Mouse (Mus musculus): ENCODE measurements at regions not wholly inside any gene's neighbourhood (a gene's known extent, or its start where the extent isn't known, plus 50 kb on each side); places are given as distances from the start of the nearest gene placed in this dataset.
A peak's percentile ranks its signal among the peaks of the same experiment; 100 is the strongest.

DNA sequence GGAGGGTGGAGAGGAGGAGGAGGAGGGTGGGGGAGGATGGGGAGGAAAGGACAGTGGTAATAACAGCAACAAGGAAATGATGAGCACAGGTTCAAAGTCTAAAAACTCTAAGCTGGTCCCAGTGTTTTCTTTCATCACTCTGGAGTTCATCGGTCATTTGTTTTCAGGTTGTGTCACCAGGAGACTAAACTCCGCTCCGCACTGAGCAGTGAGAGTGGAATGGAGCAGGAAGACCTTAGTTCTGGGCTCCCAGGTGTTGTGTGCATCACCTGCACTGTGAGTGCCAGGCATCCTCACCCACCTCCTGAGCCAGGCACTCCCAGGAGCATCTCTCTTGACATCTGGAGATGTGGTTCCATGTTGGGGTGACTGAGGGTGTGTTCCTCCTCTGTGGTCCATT lies 241.3 kb upstream of the 1700056E22Rik start:
- TF ChIP-seq CTCF (IDR thresholded peaks at IDR 0.05; ENCODE audit: borderline replicate concordance, insufficient read depth, low read length) (no peak), POLR2A (IDR thresholded peaks at IDR 0.05; ENCODE audit: low read depth, low read length) (no peak)
- Histone ChIP-seq H3K4me1 (ENCODE audit: control insufficient read depth, insufficient read depth, low read length) (no peaks in the 10 kb centered on the region), H3K4me3 (ENCODE audit: insufficient read depth, low read length) (no peak overlapping the region), H3K27ac (ENCODE audit: insufficient read depth, low read length) (no peak overlapping the region)

DNA sequence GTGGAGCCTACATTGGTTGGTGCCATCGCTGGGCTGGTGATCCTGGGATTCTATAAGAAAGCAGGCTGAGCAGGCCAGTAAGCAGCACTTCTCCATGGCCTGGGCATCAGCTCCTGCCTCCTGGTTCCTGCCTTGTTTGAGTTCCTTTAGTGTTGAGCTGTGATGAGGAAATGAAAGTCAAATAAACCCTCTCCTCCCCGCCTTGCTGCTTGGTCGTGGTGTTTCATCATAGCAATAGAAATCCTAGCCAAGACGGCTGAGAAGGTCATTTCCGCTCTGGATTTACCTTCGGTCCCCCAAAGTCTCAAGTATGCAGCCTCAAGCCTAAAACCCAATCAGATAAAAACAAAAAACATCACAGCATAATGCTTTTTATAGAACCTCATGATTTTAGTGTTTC lies 240.6 kb upstream of the 1700056E22Rik start:
- no peaks in the 10 kb centered on the region for H3K4me1 ChIP-seq (ENCODE audit: control insufficient read depth, insufficient read depth, low read length)
- no peak overlapping the region for H3K27ac ChIP-seq (ENCODE audit: insufficient read depth, low read length)
- TF ChIP-seq POLR2A (IDR thresholded peaks at IDR 0.05; ENCODE audit: low read depth, low read length) (no peak), CTCF (IDR thresholded peaks at IDR 0.05; ENCODE audit: borderline replicate concordance, insufficient read depth, low read length) (no peak)
- no peak overlapping the region for H3K4me3 ChIP-seq (ENCODE audit: insufficient read depth, low read length)

DNA sequence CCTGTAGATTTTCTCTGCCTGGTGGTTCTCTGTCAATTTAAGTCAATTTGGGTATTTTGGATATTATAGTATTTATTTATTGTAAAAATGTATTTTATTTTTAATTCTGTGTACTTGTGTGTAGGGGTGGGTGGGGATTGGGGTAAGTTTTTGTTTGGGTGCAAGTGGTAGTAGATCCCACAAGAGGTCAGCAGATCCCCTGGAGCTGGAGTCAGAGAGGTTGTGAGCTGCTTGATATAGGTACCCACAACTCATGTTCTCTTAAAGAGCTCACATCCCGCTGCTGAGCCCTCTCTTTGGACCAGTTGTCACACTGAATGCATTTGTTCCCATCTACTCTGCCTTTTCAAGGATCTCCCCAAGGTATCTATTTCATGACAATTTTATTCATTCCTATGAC lies 239.6 kb upstream of the 1700056E22Rik start:
- no peaks in the 10 kb centered on the region for H3K4me1 ChIP-seq (ENCODE audit: control insufficient read depth, insufficient read depth, low read length)
- no peak overlapping the region for H3K4me3 ChIP-seq (ENCODE audit: insufficient read depth, low read length)

DNA sequence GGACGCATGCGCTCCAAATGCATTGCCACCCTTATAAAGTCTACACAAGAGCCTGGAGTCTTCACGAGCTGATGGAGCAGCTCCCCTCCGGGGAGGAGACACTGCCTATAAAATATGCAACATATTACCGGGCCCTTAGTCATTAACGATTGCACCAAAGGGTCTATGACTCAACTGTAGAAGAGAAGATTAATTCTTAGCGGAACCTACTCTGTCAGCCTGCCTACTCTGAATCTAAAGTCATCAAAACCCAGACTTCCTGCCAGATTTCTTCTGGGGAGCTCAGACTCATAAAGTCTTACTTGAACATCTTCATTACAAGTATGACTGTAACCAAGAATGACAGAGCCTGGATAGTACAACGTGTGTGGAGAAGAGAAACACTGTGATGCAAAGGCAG lies 237.2 kb upstream of the 1700056E22Rik start:
- no peak for TF ChIP-seq POLR2A (IDR thresholded peaks at IDR 0.05; ENCODE audit: low read depth, low read length)

More for the DNA sequence above, 239.6 kb upstream of the 1700056E22Rik start:
- no peak overlapping the region for H3K27ac ChIP-seq (ENCODE audit: insufficient read depth, low read length)
- TF ChIP-seq CTCF (IDR thresholded peaks at IDR 0.05; ENCODE audit: borderline replicate concordance, insufficient read depth, low read length) (no peak), POLR2A (IDR thresholded peaks at IDR 0.05; ENCODE audit: low read depth, low read length) (no peak)

DNA sequence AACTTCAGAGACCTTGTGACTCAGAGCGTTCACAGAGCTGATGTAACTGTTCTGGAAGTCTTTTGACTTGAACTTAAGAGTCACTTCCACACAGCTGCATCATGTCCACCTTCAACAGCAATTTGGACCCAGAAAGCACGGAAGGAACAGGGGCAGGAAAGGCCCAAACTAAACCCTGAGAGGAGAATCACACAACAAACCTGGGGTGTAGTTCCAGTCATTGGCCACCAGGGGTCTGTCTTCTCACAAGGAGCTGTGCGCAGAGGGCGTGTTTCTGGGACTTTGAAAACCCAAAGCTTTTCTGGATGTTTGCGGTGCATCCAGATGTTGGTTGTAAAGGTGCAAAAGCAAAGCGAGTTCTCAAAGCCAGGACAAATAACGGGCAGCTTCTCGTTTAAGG lies 231.9 kb upstream of the 1700056E22Rik start:
- Histone ChIP-seq H3K4me1 (ENCODE audit: control insufficient read depth, insufficient read depth, low read length) (peaks cover 5% of the 10 kb centered on the region; the same call in 1 of the 2 replicates), H3K27ac (ENCODE audit: insufficient read depth, low read length) (no peak overlapping the region), H3K4me3 (ENCODE audit: insufficient read depth, low read length) (no peak overlapping the region)
- TF ChIP-seq POLR2A (IDR thresholded peaks at IDR 0.05; ENCODE audit: low read depth, low read length) (no peak), CTCF (IDR thresholded peaks at IDR 0.05; ENCODE audit: borderline replicate concordance, insufficient read depth, low read length) (peak; percentile 60; the same call in 1 of the 2 replicates)

More for the DNA sequence above, 237.2 kb upstream of the 1700056E22Rik start:
- no peaks in the 10 kb centered on the region for H3K4me1 ChIP-seq (ENCODE audit: control insufficient read depth, insufficient read depth, low read length)
- no peak overlapping the region for H3K4me3 ChIP-seq (ENCODE audit: insufficient read depth, low read length)
- peak overlapping the region; percentile 20; the same call in 1 of the 2 replicates for H3K27ac ChIP-seq (ENCODE audit: insufficient read depth, low read length)

DNA sequence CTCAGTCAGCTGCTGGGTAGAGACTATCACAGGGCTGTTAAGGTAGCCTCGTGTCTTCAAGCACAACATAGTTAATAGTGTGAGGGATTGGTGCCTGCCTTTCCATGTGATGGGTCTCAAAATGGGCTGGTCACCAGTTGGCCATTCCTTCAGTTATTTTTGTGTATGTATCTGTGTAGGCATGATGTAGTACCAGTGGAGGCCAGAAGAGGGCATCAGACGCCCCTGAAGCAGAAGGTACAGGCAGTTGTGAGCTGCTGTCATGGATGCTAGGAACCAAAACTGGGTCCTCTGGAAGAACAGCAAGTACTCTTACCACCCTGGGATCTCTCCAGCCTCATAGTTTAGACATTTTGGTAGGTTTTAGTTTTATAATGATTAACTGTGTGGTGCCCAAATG lies 228.9 kb upstream of the 1700056E22Rik start:
- Histone ChIP-seq H3K27ac (ENCODE audit: insufficient read depth, low read length) (no peak overlapping the region), H3K4me1 (ENCODE audit: control insufficient read depth, insufficient read depth, low read length) (peaks cover 6% of the 10 kb centered on the region; the same call in 1 of the 2 replicates), H3K4me3 (ENCODE audit: insufficient read depth, low read length) (no peak overlapping the region)
- TF ChIP-seq POLR2A (IDR thresholded peaks at IDR 0.05; ENCODE audit: low read depth, low read length) = no peak
- TF ChIP-seq CTCF (IDR thresholded peaks at IDR 0.05; ENCODE audit: borderline replicate concordance, insufficient read depth, low read length) = peak; percentile 30; the same call in 1 of the 2 replicates

DNA sequence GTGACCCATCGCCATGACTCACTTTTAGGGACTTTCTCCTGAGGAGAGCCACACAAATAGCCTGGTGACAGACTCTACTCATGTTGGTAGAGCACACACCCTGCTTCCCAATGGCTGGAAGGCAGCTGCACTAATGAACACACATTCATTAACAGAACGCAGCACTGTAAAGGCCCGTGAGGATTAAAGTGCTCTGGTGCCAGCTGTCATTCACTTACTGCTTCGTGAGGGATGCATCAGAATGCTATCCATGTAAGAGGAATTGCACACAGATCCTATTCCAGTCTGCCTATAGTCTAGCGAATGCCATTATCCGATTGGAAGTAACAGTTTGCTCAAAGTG lies 227.3 kb upstream of the 1700056E22Rik start:
- TF ChIP-seq CTCF (IDR thresholded peaks at IDR 0.05; ENCODE audit: borderline replicate concordance, insufficient read depth, low read length) (no peak), POLR2A (IDR thresholded peaks at IDR 0.05; ENCODE audit: low read depth, low read length) (no peak)
- Histone ChIP-seq H3K4me1 (ENCODE audit: control insufficient read depth, insufficient read depth, low read length) (peaks cover 6% of the 10 kb centered on the region; the same call in 1 of the 2 replicates), H3K27ac (ENCODE audit: insufficient read depth, low read length) (no peak overlapping the region), H3K4me3 (ENCODE audit: insufficient read depth, low read length) (no peak overlapping the region)

DNA sequence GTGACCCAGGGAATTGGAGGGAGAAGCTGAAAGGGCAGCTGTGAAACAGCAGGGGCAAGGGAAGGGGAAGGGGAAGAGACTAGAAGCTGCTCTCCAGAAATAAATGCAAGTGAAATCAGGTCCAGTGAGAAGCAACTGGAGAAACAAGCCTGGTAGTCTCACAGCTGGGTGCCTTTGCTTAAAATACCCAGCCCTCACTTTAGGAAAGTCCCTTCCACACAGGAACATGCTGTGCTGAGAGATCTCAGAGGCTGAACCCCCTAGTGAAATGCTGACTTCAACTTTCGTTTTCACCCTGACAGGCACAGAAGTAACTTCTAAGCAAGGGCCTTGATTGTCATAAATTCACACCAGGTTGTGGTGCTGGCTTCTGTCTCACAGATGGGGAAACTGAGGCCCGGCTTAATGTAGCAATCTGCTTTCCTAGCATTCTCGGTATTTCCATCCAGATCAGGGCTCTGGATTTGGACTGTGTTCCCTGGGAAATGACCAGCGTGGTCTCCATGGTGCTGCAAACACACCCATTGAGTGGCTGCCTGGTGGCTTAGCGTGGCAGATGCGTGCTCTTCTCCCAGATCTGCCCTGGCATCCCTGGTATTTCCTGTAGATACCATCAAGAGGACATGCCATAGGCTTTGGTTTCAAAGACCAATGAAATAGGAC lies 226.8 kb upstream of the 1700056E22Rik start:
- H3K27ac ChIP-seq (ENCODE audit: insufficient read depth, low read length) = no peak overlapping the region
- H3K4me3 ChIP-seq (ENCODE audit: insufficient read depth, low read length) = no peak overlapping the region
- peaks cover 6% of the 10 kb centered on the region; the same call in 1 of the 2 replicates for H3K4me1 ChIP-seq (ENCODE audit: control insufficient read depth, insufficient read depth, low read length)
- TF ChIP-seq POLR2A (IDR thresholded peaks at IDR 0.05; ENCODE audit: low read depth, low read length) (no peak), CTCF (IDR thresholded peaks at IDR 0.05; ENCODE audit: borderline replicate concordance, insufficient read depth, low read length) (no peak)

DNA sequence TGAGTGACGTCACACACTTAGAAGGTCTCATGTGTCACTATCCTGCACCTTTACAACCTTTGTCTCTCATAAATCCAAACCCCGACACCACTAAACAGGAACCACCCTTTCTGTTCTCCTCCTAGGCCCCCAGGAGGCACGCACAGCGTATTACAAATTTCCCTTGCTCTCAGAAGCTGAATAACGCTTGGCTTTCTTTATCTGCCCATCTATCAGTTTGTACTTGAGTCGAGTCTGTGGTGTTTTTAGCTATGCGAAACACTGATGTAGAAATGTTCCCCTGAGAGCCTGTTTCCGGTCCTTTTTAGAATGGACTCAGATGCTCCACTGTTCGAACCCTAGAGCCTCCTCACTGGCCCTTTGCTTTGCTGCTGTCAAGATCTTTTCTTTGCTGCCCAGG lies 225.8 kb upstream of the 1700056E22Rik start:
- Histone ChIP-seq H3K4me1 (ENCODE audit: control insufficient read depth, insufficient read depth, low read length) (peaks cover 6% of the 10 kb centered on the region; the same call in 1 of the 2 replicates), H3K27ac (ENCODE audit: insufficient read depth, low read length) (no peak overlapping the region)
- TF ChIP-seq POLR2A (IDR thresholded peaks at IDR 0.05; ENCODE audit: low read depth, low read length) (no peak), CTCF (IDR thresholded peaks at IDR 0.05; ENCODE audit: borderline replicate concordance, insufficient read depth, low read length) (no peak)

DNA sequence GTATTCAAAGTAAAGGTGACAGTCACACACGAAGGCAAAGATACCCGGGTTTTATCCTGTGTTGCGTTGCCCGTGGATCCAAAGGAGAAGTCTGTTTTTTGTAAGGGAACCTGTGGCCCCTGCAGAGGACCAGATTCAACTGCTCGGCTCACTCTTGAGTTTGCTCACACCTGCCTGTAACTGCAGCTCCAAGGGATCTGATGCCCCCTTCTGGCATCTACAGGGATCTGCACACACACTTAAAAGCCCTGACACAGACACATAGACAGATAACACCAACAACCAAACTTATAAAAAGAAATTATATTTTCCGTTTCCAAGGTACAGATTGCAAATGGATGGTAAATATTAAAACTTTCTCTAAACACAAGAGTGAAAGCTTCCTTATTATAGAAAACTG lies 223.3 kb upstream of the 1700056E22Rik start:
- peaks cover 6% of the 10 kb centered on the region; the same call in 1 of the 2 replicates for H3K4me1 ChIP-seq (ENCODE audit: control insufficient read depth, insufficient read depth, low read length)
- H3K27ac ChIP-seq (ENCODE audit: insufficient read depth, low read length) = no peak overlapping the region
- no peak for TF ChIP-seq CTCF (IDR thresholded peaks at IDR 0.05; ENCODE audit: borderline replicate concordance, insufficient read depth, low read length)
- H3K4me3 ChIP-seq (ENCODE audit: insufficient read depth, low read length) = no peak overlapping the region

More for the DNA sequence above, 225.8 kb upstream of the 1700056E22Rik start:
- H3K4me3 ChIP-seq (ENCODE audit: insufficient read depth, low read length) = no peak overlapping the region
